In genomic region chr11:57519304-57519703, GRCm38 (mm10) we compare ENCODE assay signal across 9 mouse cellular contexts. TPM values are rescaled to one million over a fixed set of nuclear protein-coding genes. Genes with fewer than 3 reads are reported as not detected.
A peak's percentile ranks its signal among the peaks of the same experiment; 100 is the strongest.
DNase-seq lines count a peak whose midpoint lies in the region; ATAC-seq and TF ChIP-seq lines count a peak whose summit lies in the region.
"Had no signal": no experiment of that assay in that cellular context is flagged by ENCODE, and none has a peak within 500 bp of the region (broad histone marks: within the 10 kb centered on the region; RNA-seq: fewer than 3 reads in every experiment).

No protein-coding gene starts in this region.

- intact Hi-C loops in heart, postnatal 14 days (cut with DNase I): no loop called here
- intact Hi-C loops in left cerebral cortex, postnatal 25 days (cut with DNase I): no loop called here

- no peak for ATAC-seq in heart, embryonic 15.5 days (replicated peaks; ENCODE audit: insufficient number of reproducible peaks, insufficient read depth, low FRiP score, low read depth)
- no peak for ATAC-seq in hindbrain, embryonic 12.5 days (ENCODE audit: low FRiP score)
- no peak for ATAC-seq in midbrain, embryonic 12.5 days (ENCODE audit: low FRiP score, low read depth)
- ATAC-seq in monocyte, adult 5-6 weeks (replicated peaks; ENCODE audit: insufficient number of reproducible peaks, low FRiP score, low TSS enrichment, poor library complexity, severe bottlenecking): no peak

- no peak for DNase-seq in heart, postnatal 14 days
- no peak for DNase-seq in left cerebral cortex, postnatal 25 days (ENCODE audit: low spot score in 2 of 2)
- no peak for DNase-seq in layer of hippocampus, adult 18-20 months (ENCODE audit: low spot score in 2 of 2)
- DNase-seq: retina, postnatal 1 day had no signal

- TF ChIP-seq CTCF in bone marrow, adult 2 months (IDR thresholded peaks at IDR 0.05; ENCODE audit: control insufficient read depth, insufficient read depth, low read length): no peak

- H3K9ac ChIP-seq in heart, embryonic 15.5 days: peak overlapping the region; percentile 91; the same call in 1 of the 2 replicates
- peak overlapping the region; percentile 84 for H3K9ac ChIP-seq in hindbrain, embryonic 12.5 days
- H3K9ac ChIP-seq in midbrain, embryonic 12.5 days (replicated peaks): peak overlapping the region; percentile 79; the same call in 1 of the 2 replicates

- H3K9me3 ChIP-seq in heart, embryonic 15.5 days (replicated peaks): no peaks in the 10 kb centered on the region
- no peaks in the 10 kb centered on the region for H3K9me3 ChIP-seq in hindbrain, embryonic 12.5 days (replicated peaks)
- no peaks in the 10 kb centered on the region for H3K9me3 ChIP-seq in midbrain, embryonic 12.5 days

- 69% methylated on average over 5 of the region's 5 CpGs for WGBS in heart, embryonic 15.5 days
- WGBS in bone marrow, adult 2 months: 50% methylated on average over 5 of the region's 5 CpGs
- 73% methylated on average over 5 of the region's 5 CpGs for WGBS in hindbrain, embryonic 12.5 days
- 70% methylated on average over 5 of the region's 5 CpGs for WGBS in midbrain, embryonic 12.5 days

- peaks cover 17% of the 10 kb centered on the region for H3K4me1 ChIP-seq in heart, embryonic 15.5 days (replicated peaks)
- peaks cover 1% of the 10 kb centered on the region for H3K4me1 ChIP-seq in bone marrow, adult 2 months (ENCODE audit: control insufficient read depth, insufficient read depth, low read length)
- peaks cover 16% of the 10 kb centered on the region for H3K4me1 ChIP-seq in hindbrain, embryonic 12.5 days
- H3K4me1 ChIP-seq in midbrain, embryonic 12.5 days: peaks cover 21% of the 10 kb centered on the region

- H3K4me2 ChIP-seq in heart, embryonic 15.5 days: peak overlapping the region; percentile 61
- peak overlapping the region; percentile 76 for H3K4me2 ChIP-seq in hindbrain, embryonic 12.5 days (replicated peaks)
- peak overlapping the region; percentile 75 for H3K4me2 ChIP-seq in midbrain, embryonic 12.5 days (replicated peaks)

- H3K36me3 ChIP-seq in heart, embryonic 15.5 days: no peaks in the 10 kb centered on the region
- H3K36me3 ChIP-seq in hindbrain, embryonic 12.5 days: no peaks in the 10 kb centered on the region; the same call in 1 of the 2 replicates
- H3K36me3 ChIP-seq in midbrain, embryonic 12.5 days: 0 out of 2 replicates have a peak, but pooled peaks cover 10% of the 10 kb centered on the region

- no peak for TF ChIP-seq POLR2A in bone marrow, adult 2 months (IDR thresholded peaks at IDR 0.05; ENCODE audit: borderline replicate concordance, control insufficient read depth, low read depth, low read length)

- peak overlapping the region; percentile 99 for H3K4me3 ChIP-seq in heart, embryonic 15.5 days
- H3K4me3 ChIP-seq in bone marrow, adult 2 months (replicated peaks; ENCODE audit: control insufficient read depth, low read depth, low read length): peak overlapping the region; percentile 36
- H3K4me3 ChIP-seq in hindbrain, embryonic 12.5 days: peak overlapping the region; percentile 89
- peak overlapping the region; percentile 92 for H3K4me3 ChIP-seq in midbrain, embryonic 12.5 days

- no peaks in the 10 kb centered on the region for H3K27me3 ChIP-seq in heart, embryonic 15.5 days
- H3K27me3 ChIP-seq in hindbrain, embryonic 12.5 days: no peaks in the 10 kb centered on the region
- no peaks in the 10 kb centered on the region for H3K27me3 ChIP-seq in midbrain, embryonic 12.5 days

- H3K27ac ChIP-seq in heart, embryonic 15.5 days: no peak overlapping the region
- no peak overlapping the region for H3K27ac ChIP-seq in bone marrow, adult 2 months (ENCODE audit: control insufficient read depth, insufficient read depth, low read depth, low read length, poor library complexity)
- no peak overlapping the region for H3K27ac ChIP-seq in hindbrain, embryonic 12.5 days
- H3K27ac ChIP-seq in midbrain, embryonic 12.5 days (replicated peaks): no peak overlapping the region

RNA-seq across cellular contexts. Expression of gene Mfap3, which starts 0.8 kb away (rescaled TPM):
- 25.9 and 28.8 TPM in 2 replicates for polyA plus RNA-seq in heart, embryonic 15.5 days (2015; fragmentation: Nextera tagmentation; extraction: Ambion mirVana)
- 10 to 100 TPM; 17.6 to 18.7 TPM for total RNA-seq in heart, postnatal 14 days (2021)
- polyA plus RNA-seq in bone marrow, adult 2 months (2011; ENCODE audit: insufficient read depth, insufficient read length, low replicate concordance, missing spikeins): 3.4 and 9.6 TPM in 2 replicates
- polyA plus RNA-seq in hindbrain, embryonic 12.5 days (2016; fragmentation: Nextera tagmentation; extraction: Ambion mirVana): 57.6 and 59.7 TPM in 2 replicates
- 57.9 and 59.4 TPM in 2 replicates for polyA plus RNA-seq in midbrain, embryonic 12.5 days (2016; fragmentation: Nextera tagmentation; extraction: Ambion mirVana)
- 10 to 100 TPM; 22.7 to 24.9 TPM for total RNA-seq in left cerebral cortex, postnatal 25 days (2021)
- 10 to 100 TPM; 29.0 to 30.9 TPM for total RNA-seq in layer of hippocampus, adult 18-20 months (2021)
- total RNA-seq in monocyte, adult 5-6 weeks (2017): 33.6 to 36.5 TPM (median 36.0 TPM) in 3 replicates

RNA-seq across cellular contexts. Expression of gene Fam114a2, which starts 0.9 kb away (rescaled TPM):
- 57.4 and 66.6 TPM in 2 replicates for polyA plus RNA-seq in heart, embryonic 15.5 days (2015; fragmentation: Nextera tagmentation; extraction: Ambion mirVana)
- 10 to 100 TPM; 41.5 to 42.8 TPM for total RNA-seq in heart, postnatal 14 days (2021)
- polyA plus RNA-seq in bone marrow, adult 2 months (2011; ENCODE audit: insufficient read depth, insufficient read length, low replicate concordance, missing spikeins): 17.6 and 31.0 TPM in 2 replicates
- 86.3 and 88.2 TPM in 2 replicates for polyA plus RNA-seq in hindbrain, embryonic 12.5 days (2016; fragmentation: Nextera tagmentation; extraction: Ambion mirVana)
- polyA plus RNA-seq in midbrain, embryonic 12.5 days (2016; fragmentation: Nextera tagmentation; extraction: Ambion mirVana): 81.0 and 88.1 TPM in 2 replicates
- 10 to 100 TPM; 28.8 to 31.9 TPM for total RNA-seq in left cerebral cortex, postnatal 25 days (2021)
- total RNA-seq in layer of hippocampus, adult 18-20 months (2021): 10 to 100 TPM; 36.5 to 40.3 TPM
- total RNA-seq in monocyte, adult 5-6 weeks (2017): 33.8 to 60.8 TPM (median 36.3 TPM) in 3 replicates

Comparison
In these comparisons a context has a peak if more than half of its experiments do, and no peak if none do; other contexts are left out.
1. H3K4me3 ChIP-seq: peak in every context shown above with its lines; median percentile 99 in heart, embryonic 15.5 days; 92 in midbrain, embryonic 12.5 days; 89 in hindbrain, embryonic 12.5 days; 36 in bone marrow, adult 2 months.